In genomic region chr19:5425906-5426565, GRCm38 (mm10) we compare ENCODE assay signal across 8 mouse cellular contexts. TPM values are rescaled to one million over a fixed set of nuclear protein-coding genes. Genes with fewer than 3 reads are reported as not detected.
DNase-seq lines count a peak whose midpoint lies in the region; ATAC-seq and TF ChIP-seq lines count a peak whose summit lies in the region.

No protein-coding gene starts in this region.

- peak overlapping the region; percentile 86; the same call in 1 of the 2 replicates for H3K27ac ChIP-seq in lung, embryonic 14.5 days (ENCODE audit: low read depth)
- H3K27ac ChIP-seq in hindbrain, embryonic 13.5 days: peak overlapping the region; percentile 93
- H3K27ac ChIP-seq in midbrain, embryonic 14.5 days (replicated peaks; ENCODE audit: low read depth, low read length): peak overlapping the region; percentile 90; the same call in 1 of the 2 replicates

- no peak for DNase-seq in lung, embryonic 14.5 days
- DNase-seq in lung, postnatal 36 days: no peak
- peak; percentile 26 to 30 for DNase-seq in cerebellum, postnatal 36 days
- DNase-seq in midbrain, embryonic 14.5 days: no peak
- no peak for DNase-seq in adrenal gland, adult 18-20 months (ENCODE audit: low spot score in 2 of 2)
- DNase-seq in spleen, adult 18-20 months: no peak
- DNase-seq in left cerebral cortex, adult 11 months (ENCODE audit: low spot score): no peak

- H3K9ac ChIP-seq in lung, embryonic 14.5 days: peak overlapping the region; percentile 93
- peak overlapping the region; percentile 94 for H3K9ac ChIP-seq in hindbrain, embryonic 13.5 days
- H3K9ac ChIP-seq in midbrain, embryonic 14.5 days (replicated peaks; ENCODE audit: low read length): peak overlapping the region; percentile 90

- H3K27me3 ChIP-seq in lung, embryonic 14.5 days (ENCODE audit: insufficient read depth, low read length): no peaks in the 10 kb centered on the region
- no peaks in the 10 kb centered on the region; the same call in 1 of the 2 replicates for H3K27me3 ChIP-seq in hindbrain, embryonic 13.5 days
- H3K27me3 ChIP-seq in midbrain, embryonic 14.5 days (ENCODE audit: control insufficient read depth, insufficient read depth, low read length): no peaks in the 10 kb centered on the region

- no peak for TF ChIP-seq CTCF in lung, embryonic 14.5 days (IDR thresholded peaks at IDR 0.05; ENCODE audit: low read depth)

- WGBS in lung, embryonic 14.5 days: 84% methylated on average over 18 of the region's 18 CpGs
- WGBS in hindbrain, embryonic 13.5 days: 91% methylated on average over 18 of the region's 18 CpGs
- 92% methylated on average over 18 of the region's 18 CpGs for WGBS in midbrain, embryonic 14.5 days

- H3K36me3 ChIP-seq in lung, embryonic 14.5 days (ENCODE audit: insufficient read depth): peaks cover 39% of the 10 kb centered on the region
- peaks cover 33% of the 10 kb centered on the region for H3K36me3 ChIP-seq in hindbrain, embryonic 13.5 days
- H3K36me3 ChIP-seq in midbrain, embryonic 14.5 days (ENCODE audit: control insufficient read depth, insufficient read depth, low read length): peaks cover 44% of the 10 kb centered on the region

- H3K4me1 ChIP-seq in lung, embryonic 14.5 days (ENCODE audit: insufficient read depth): peaks cover 16% of the 10 kb centered on the region; the same call in 1 of the 2 replicates
- H3K4me1 ChIP-seq in hindbrain, embryonic 13.5 days (replicated peaks): peaks cover 55% of the 10 kb centered on the region
- H3K4me1 ChIP-seq in midbrain, embryonic 14.5 days (ENCODE audit: control insufficient read depth, insufficient read depth, low read length): peaks cover 29% of the 10 kb centered on the region

- H3K4me2 ChIP-seq in lung, embryonic 14.5 days: peak overlapping the region; percentile 91
- peak overlapping the region; percentile 88 for H3K4me2 ChIP-seq in hindbrain, embryonic 13.5 days
- peak overlapping the region; percentile 84 for H3K4me2 ChIP-seq in midbrain, embryonic 14.5 days (ENCODE audit: low read length)

- ATAC-seq in lung, embryonic 14.5 days (ENCODE audit: insufficient read depth): no peak
- ATAC-seq in hindbrain, embryonic 13.5 days (ENCODE audit: low FRiP score): peak; percentile 1; the same call in 1 of the 2 replicates
- no peak for ATAC-seq in midbrain, embryonic 14.5 days (ENCODE audit: low FRiP score, low TSS enrichment)

- no peaks in the 10 kb centered on the region for H3K9me3 ChIP-seq in lung, embryonic 14.5 days (ENCODE audit: low read depth, low read length)
- no peaks in the 10 kb centered on the region for H3K9me3 ChIP-seq in hindbrain, embryonic 13.5 days
- H3K9me3 ChIP-seq in midbrain, embryonic 14.5 days (ENCODE audit: control insufficient read depth, low read length): no peaks in the 10 kb centered on the region

- H3K4me3 ChIP-seq in lung, embryonic 14.5 days (ENCODE audit: low read depth, low read length): peak overlapping the region; percentile 91
- H3K4me3 ChIP-seq in hindbrain, embryonic 13.5 days: peak overlapping the region; percentile 82
- H3K4me3 ChIP-seq in midbrain, embryonic 14.5 days (replicated peaks; ENCODE audit: low read depth, low read length): peak overlapping the region; percentile 81

RNA-seq across cellular contexts. Expression of gene AI837181, which starts 1.1 kb away (rescaled TPM):
- 40.8 and 42.7 TPM in 2 replicates for polyA plus RNA-seq in lung, embryonic 14.5 days (2014; fragmentation: Nextera tagmentation; extraction: Ambion mirVana)
- 68.5 and 69.7 TPM in 2 replicates for polyA plus RNA-seq in hindbrain, embryonic 13.5 days (2015; fragmentation: Nextera tagmentation; extraction: Ambion mirVana)
- 53.7 and 65.2 TPM in 2 replicates for polyA plus RNA-seq in midbrain, embryonic 14.5 days (2014; fragmentation: Nextera tagmentation; extraction: Ambion mirVana)
- 10 to 100 TPM; 46.5 to 47.2 TPM for total RNA-seq in adrenal gland, adult 18-20 months (2021)

RNA-seq across cellular contexts. Expression of gene Drap1, which starts 1.3 kb away (rescaled TPM):
- 204 and 217 TPM in 2 replicates for polyA plus RNA-seq in lung, embryonic 14.5 days (2014; fragmentation: Nextera tagmentation; extraction: Ambion mirVana)
- polyA plus RNA-seq in hindbrain, embryonic 13.5 days (2015; fragmentation: Nextera tagmentation; extraction: Ambion mirVana): 322 and 323 TPM in 2 replicates
- polyA plus RNA-seq in midbrain, embryonic 14.5 days (2014; fragmentation: Nextera tagmentation; extraction: Ambion mirVana): 225 and 299 TPM in 2 replicates
- 100 to 1,000 TPM; 266 to 283 TPM for total RNA-seq in adrenal gland, adult 18-20 months (2021)

RNA-seq across cellular contexts. Expression of gene Fosl1, which starts 21.3 kb away (rescaled TPM):
- polyA plus RNA-seq in lung, embryonic 14.5 days (2014; fragmentation: Nextera tagmentation; extraction: Ambion mirVana): not detected in 2 replicates
- polyA plus RNA-seq in hindbrain, embryonic 13.5 days (2015; fragmentation: Nextera tagmentation; extraction: Ambion mirVana): 0.48 TPM in 1 of 2 replicates, not detected in the other
- polyA plus RNA-seq in midbrain, embryonic 14.5 days (2014; fragmentation: Nextera tagmentation; extraction: Ambion mirVana): not detected in 2 replicates
- 1 to 10 TPM; 1.1 to 4.9 TPM for total RNA-seq in adrenal gland, adult 18-20 months (2021)

RNA-seq across cellular contexts. Expression of gene Tsga10ip, which starts 23.7 kb away (rescaled TPM):
- 0.64 TPM in 1 of 2 replicates, not detected in the other for polyA plus RNA-seq in lung, embryonic 14.5 days (2014; fragmentation: Nextera tagmentation; extraction: Ambion mirVana)
- 0.18 TPM in 1 of 2 replicates, not detected in the other for polyA plus RNA-seq in hindbrain, embryonic 13.5 days (2015; fragmentation: Nextera tagmentation; extraction: Ambion mirVana)
- 0.12 TPM in 1 of 2 replicates, not detected in the other for polyA plus RNA-seq in midbrain, embryonic 14.5 days (2014; fragmentation: Nextera tagmentation; extraction: Ambion mirVana)
- total RNA-seq in adrenal gland, adult 18-20 months (2021): under 1 TPM in 1 of 2 experiments, not detected in 1; 0.96 TPM

RNA-seq across cellular contexts. Expression of gene Ccdc85b, which starts 31.7 kb away (rescaled TPM):
- polyA plus RNA-seq in lung, embryonic 14.5 days (2014; fragmentation: Nextera tagmentation; extraction: Ambion mirVana): 9.0 and 10.0 TPM in 2 replicates
- 9.6 and 10.2 TPM in 2 replicates for polyA plus RNA-seq in hindbrain, embryonic 13.5 days (2015; fragmentation: Nextera tagmentation; extraction: Ambion mirVana)
- polyA plus RNA-seq in midbrain, embryonic 14.5 days (2014; fragmentation: Nextera tagmentation; extraction: Ambion mirVana): 7.6 and 9.1 TPM in 2 replicates
- total RNA-seq in adrenal gland, adult 18-20 months (2021): 1 to 10 TPM; 6.4 TPM

Comparison
In these comparisons a context has a peak if more than half of its experiments do, and no peak if none do; other contexts are left out.
1. DNase-seq: peak in cerebellum, postnatal 36 days (2 of 2); none in lung, embryonic 14.5 days (single experiment), lung, postnatal 36 days (single experiment), midbrain, embryonic 14.5 days (single experiment), adrenal gland, adult 18-20 months (0 of 2), spleen, adult 18-20 months (0 of 2) and left cerebral cortex, adult 11 months (single experiment).
2. Peak in every context shown above with its lines, with median percentiles within 50 percentile points of each other: H3K27ac ChIP-seq, H3K4me2 ChIP-seq, H3K4me3 ChIP-seq and H3K9ac ChIP-seq.